Mouse (Mus musculus) testis, adult 2 months (tissue): Measurements from ENCODE around the gene Tmem82.

Experiments
- CTCF ChIP-seq: fragments of 200-500 bp; IDR thresholded peaks from 2 replicates; pipeline ENCODE4 v1.5.1; 2012; ENCODE audit warnings: low read depth, mild to moderate bottlenecking, inconsistent platforms, low read length, moderate library complexity; ENCODE audit not compliant: control insufficient read depth, insufficient read depth, insufficient replicate concordance
- POLR2A ChIP-seq: fragments of 200-500 bp; IDR thresholded peaks from 2 replicates; pipeline ENCODE4 v1.6.1; 2012; ENCODE audit warnings: low read depth, mild to moderate bottlenecking, inconsistent platforms, low read length, moderate library complexity; ENCODE audit not compliant: control insufficient read depth

GRCm38 (mm10) chr4:141641961-141642811, 23.8 kb upstream of the Tmem82 start:
- TF ChIP-seq POLR2A, result no peak
- no peak for TF ChIP-seq CTCF
